In the genomic region with DNA sequence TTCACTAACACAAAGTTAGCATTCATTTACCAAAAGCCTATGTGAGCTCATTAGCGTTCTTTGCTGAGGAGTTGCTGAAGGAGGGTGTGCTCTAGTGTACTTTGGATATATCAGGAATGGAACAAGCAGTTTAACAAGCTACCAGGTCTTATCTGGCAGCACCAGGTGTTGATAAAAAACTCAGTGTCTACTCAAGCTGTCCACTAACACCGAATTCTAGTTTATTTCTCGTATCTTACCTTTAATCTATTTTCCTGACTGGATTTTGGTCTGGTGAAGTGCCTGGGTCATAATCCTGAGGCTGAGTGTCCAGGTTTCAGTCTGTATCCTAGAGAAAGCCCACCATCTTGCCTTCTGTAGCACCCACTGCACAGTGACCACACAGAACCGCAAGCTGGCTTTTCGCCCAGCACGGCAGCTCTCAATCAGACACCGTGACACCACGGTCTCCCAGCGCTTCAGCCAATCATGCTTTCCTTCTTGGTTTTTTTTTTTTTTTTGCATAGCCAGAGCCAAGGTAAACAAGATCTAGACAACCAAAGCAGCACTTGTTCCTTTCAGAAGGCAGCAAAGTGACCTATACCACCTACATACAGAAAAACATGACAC, we compare ENCODE assay signal across 10 mouse cellular contexts. TPM values are rescaled to one million over a fixed set of nuclear protein-coding genes. Genes with fewer than 3 reads are reported as not detected.
DNase-seq lines count a peak whose midpoint lies in the region; ATAC-seq and TF ChIP-seq lines count a peak whose summit lies in the region.
"Had no signal": no experiment of that assay in that cellular context is flagged by ENCODE, and none has a peak within 500 bp of the region (broad histone marks: within the 10 kb centered on the region; RNA-seq: fewer than 3 reads in every experiment).

No protein-coding gene starts in this region.

- ATAC-seq in intestine, embryonic 15.5 days = peak; percentile 85

- in situ Hi-C loops in ES-E14 (cut with MboI; ENCODE audit: low sequenced_read_pairs in 2 of 2, unreplicated experiment in 2 of 2) = no loop called here

- no peak overlapping the region for H3K4me3 ChIP-seq in ES-E14 (ENCODE audit: insufficient read depth in 1 of 2, low read depth in 1 of 2, low read length in 2 of 2, poor library complexity in 1 of 2, severe bottlenecking in 1 of 2)
- no peak overlapping the region for H3K4me3 ChIP-seq in intestine, embryonic 15.5 days (replicated peaks)
- H3K4me3 ChIP-seq in embryonic facial prominence, embryonic 10.5 days = no peak overlapping the region

- peaks cover 39% of the 10 kb centered on the region for H3K36me3 ChIP-seq in ES-E14 (ENCODE audit: control insufficient read depth, insufficient read depth, low read length, poor library complexity, severe bottlenecking)
- H3K36me3 ChIP-seq in intestine, embryonic 15.5 days = peaks cover 25% of the 10 kb centered on the region
- H3K36me3 ChIP-seq in embryonic facial prominence, embryonic 10.5 days (replicated peaks) = peaks cover 100% of the 10 kb centered on the region

- H3K4me1 ChIP-seq in ES-E14 (ENCODE audit: control insufficient read depth in 2 of 2, insufficient read depth in 2 of 2, low read length in 2 of 2, poor library complexity in 1 of 2) = no peaks in the 10 kb centered on the region
- no peaks in the 10 kb centered on the region; the same call in 1 of the 2 replicates for H3K4me1 ChIP-seq in intestine, embryonic 15.5 days (replicated peaks)
- H3K4me1 ChIP-seq in embryonic facial prominence, embryonic 10.5 days = no peaks in the 10 kb centered on the region

- H3K27ac ChIP-seq in ES-E14 (ENCODE audit: insufficient read depth, low read depth, low read length, poor library complexity, severe bottlenecking) = no peak overlapping the region
- H3K27ac ChIP-seq in intestine, embryonic 15.5 days = no peak overlapping the region
- H3K27ac ChIP-seq in embryonic facial prominence, embryonic 10.5 days (replicated peaks) = no peak overlapping the region

- no peak overlapping the region for H3K4me2 ChIP-seq in intestine, embryonic 15.5 days (replicated peaks)

- no peaks in the 10 kb centered on the region for H3K9me3 ChIP-seq in ES-E14 (ENCODE audit: control insufficient read depth, insufficient read depth, low read depth, low read length)
- no peaks in the 10 kb centered on the region for H3K9me3 ChIP-seq in intestine, embryonic 15.5 days
- no peaks in the 10 kb centered on the region for H3K9me3 ChIP-seq in embryonic facial prominence, embryonic 10.5 days

- DNase-seq in ES-E14 (ENCODE audit: low read depth, low spot score) = no peak
- peak; percentile 60 for DNase-seq in adrenal gland, postnatal 25 days
- DNase-seq in lung, postnatal 14 days = peak; percentile 25
- DNase-seq in cerebellum, adult 9-11 months = no peak
- no peak for DNase-seq in embryonic facial prominence, embryonic 10.5 days (ENCODE audit: low spot score)
- no peak for DNase-seq in right cerebral cortex, postnatal 25 days

- WGBS in intestine, embryonic 15.5 days = 75% methylated on average over 9 of the region's 9 CpGs
- WGBS in embryonic facial prominence, embryonic 10.5 days = 90% methylated on average over 9 of the region's 9 CpGs

- H3K27me3 ChIP-seq in intestine, embryonic 15.5 days (replicated peaks) = no peaks in the 10 kb centered on the region
- H3K27me3 ChIP-seq in embryonic facial prominence, embryonic 10.5 days (replicated peaks; ENCODE audit: low read depth, poor library complexity, severe bottlenecking) = no peaks in the 10 kb centered on the region

- H3K9ac ChIP-seq in ES-E14 (ENCODE audit: insufficient read depth, low read depth, low read length, poor library complexity, severe bottlenecking) = no peak overlapping the region
- no peak overlapping the region for H3K9ac ChIP-seq in intestine, embryonic 15.5 days

TF ChIP-seq in ES-E14, 5 proteins besides CTCF, POLR2A, EP300 and RAD21:
- no peak for TF ChIP-seq HCFC1 (IDR thresholded peaks at IDR 0.05; ENCODE audit: borderline replicate concordance, insufficient read depth, low read length)
- TF ChIP-seq ZNF384 (IDR thresholded peaks at IDR 0.05; ENCODE audit: low read depth, low read length) = 0 out of 2 replicates have a peak, but pooled peaks have one; percentile 26
- TF ChIP-seq ZC3H11A (IDR thresholded peaks at IDR 0.05; ENCODE audit: borderline replicate concordance, low read depth, low read length) = no peak
- TF ChIP-seq CHD2 (IDR thresholded peaks at IDR 0.05; ENCODE audit: low read depth, low read length) = no peak
- no peak for TF ChIP-seq MAFK (IDR thresholded peaks at IDR 0.05; ENCODE audit: insufficient read depth, low read depth, low read length)

RNA-seq across cellular contexts. Expression of a gene that starts 10.6 kb away (rescaled TPM):
- 50.8 and 60.7 TPM in 2 replicates for total RNA-seq in ES-E14 (2012; rRNA removed)
- 117 and 144 TPM in 2 replicates for total RNA-seq in adrenal gland, postnatal 25 days (2021)
- 106 TPM in 2 replicates for polyA plus RNA-seq in intestine, embryonic 15.5 days (2015; fragmentation: Nextera tagmentation; extraction: Ambion mirVana)
- polyA plus RNA-seq in embryonic facial prominence, embryonic 10.5 days (2016; fragmentation: Nextera tagmentation; extraction: Ambion mirVana) = 129 and 133 TPM in 2 replicates

RNA-seq across cellular contexts. Expression of a gene that starts 32.3 kb away (rescaled TPM):
- total RNA-seq in ES-E14 (2012; rRNA removed) = 261 and 568 TPM in 2 replicates
- total RNA-seq in adrenal gland, postnatal 25 days (2021) = 0.38 and 0.85 TPM in 2 replicates
- 84.8 and 96.2 TPM in 2 replicates for polyA plus RNA-seq in intestine, embryonic 15.5 days (2015; fragmentation: Nextera tagmentation; extraction: Ambion mirVana)
- 131 and 182 TPM in 2 replicates for polyA plus RNA-seq in embryonic facial prominence, embryonic 10.5 days (2016; fragmentation: Nextera tagmentation; extraction: Ambion mirVana)

RNA-seq across cellular contexts. Expression of a gene that starts 47.9 kb away (rescaled TPM):
- total RNA-seq in ES-E14 (2012; rRNA removed) = 1.8 and 3.0 TPM in 2 replicates
- 12.1 and 13.3 TPM in 2 replicates for total RNA-seq in adrenal gland, postnatal 25 days (2021)
- 4.2 and 5.1 TPM in 2 replicates for polyA plus RNA-seq in intestine, embryonic 15.5 days (2015; fragmentation: Nextera tagmentation; extraction: Ambion mirVana)
- 6.5 and 6.8 TPM in 2 replicates for polyA plus RNA-seq in embryonic facial prominence, embryonic 10.5 days (2016; fragmentation: Nextera tagmentation; extraction: Ambion mirVana)

RNA-seq across cellular contexts. Expression of a gene that starts 58.7 kb away (rescaled TPM):
- 0.27 and 0.63 TPM in 2 replicates for total RNA-seq in ES-E14 (2012; rRNA removed)
- total RNA-seq in adrenal gland, postnatal 25 days (2021) = not detected in 2 replicates
- 5.6 and 6.1 TPM in 2 replicates for polyA plus RNA-seq in intestine, embryonic 15.5 days (2015; fragmentation: Nextera tagmentation; extraction: Ambion mirVana)
- not detected in 2 replicates for polyA plus RNA-seq in embryonic facial prominence, embryonic 10.5 days (2016; fragmentation: Nextera tagmentation; extraction: Ambion mirVana)
- polyA plus RNA-seq: embryonic facial prominence, embryonic 11.5 days; hindbrain, embryonic 11.5 days; neural tube, embryonic 14.5 days had no signal

Comparison
In these comparisons a context has a peak if more than half of its experiments do, and no peak if none do; other contexts are left out.
1. DNase-seq: peak in adrenal gland, postnatal 25 days (single experiment) and lung, postnatal 14 days (single experiment); none in ES-E14 (single experiment), cerebellum, adult 9-11 months (single experiment), embryonic facial prominence, embryonic 10.5 days (single experiment) and right cerebral cortex, postnatal 25 days (single experiment).
2. RNA of a gene that starts 32.3 kb away (total RNA-seq): 261 to 568 TPM in ES-E14; 0.38 to 0.85 TPM in adrenal gland, postnatal 25 days; every median in the first group is over 100 times any median in the second.